Mouse (Mus musculus) telencephalon, adult 2 months (tissue): ENCODE results near the gene Zfp507.

Source experiments
- DNase-seq: peaks from one replicate; pipeline ENCODE4 v3.0.0-alpha.2; 2011; ENCODE audit warnings: low read depth, low spot score

The Zfp507 gene

GRCm38 (mm10) chr7:35738871-35739270 is 63.9 kb downstream of the Zfp507 start:
- DNase-seq = no peak

- no peak for DNase-seq
These were observed 69.3 kb downstream of the Zfp507 start for GRCm38 (mm10) chr7:35733313-35734050.

DNA sequence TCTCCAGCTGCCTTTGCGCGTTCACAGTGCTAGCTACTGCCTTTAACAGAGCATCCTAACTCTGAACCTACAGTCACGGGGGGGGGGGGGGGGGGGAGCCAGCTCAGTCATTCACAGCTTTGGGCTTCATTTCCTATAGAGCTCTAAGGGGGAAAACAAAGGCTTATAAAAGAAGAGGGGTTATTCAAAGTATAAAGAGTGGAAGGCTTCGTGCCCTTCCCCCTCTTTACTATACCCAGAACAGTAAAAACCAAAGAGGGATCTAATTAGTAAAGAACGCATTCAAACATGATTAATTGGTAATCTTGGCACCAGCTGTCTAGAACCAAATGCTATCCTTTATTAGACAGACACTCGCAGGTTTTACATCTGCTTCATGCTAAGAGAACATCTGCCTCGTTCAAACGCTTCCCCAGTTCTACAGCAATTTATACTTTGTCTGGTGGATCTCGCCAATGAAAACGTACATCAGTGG is 70.2 kb downstream of the Zfp507 start:
- no peak for DNase-seq

DNA sequence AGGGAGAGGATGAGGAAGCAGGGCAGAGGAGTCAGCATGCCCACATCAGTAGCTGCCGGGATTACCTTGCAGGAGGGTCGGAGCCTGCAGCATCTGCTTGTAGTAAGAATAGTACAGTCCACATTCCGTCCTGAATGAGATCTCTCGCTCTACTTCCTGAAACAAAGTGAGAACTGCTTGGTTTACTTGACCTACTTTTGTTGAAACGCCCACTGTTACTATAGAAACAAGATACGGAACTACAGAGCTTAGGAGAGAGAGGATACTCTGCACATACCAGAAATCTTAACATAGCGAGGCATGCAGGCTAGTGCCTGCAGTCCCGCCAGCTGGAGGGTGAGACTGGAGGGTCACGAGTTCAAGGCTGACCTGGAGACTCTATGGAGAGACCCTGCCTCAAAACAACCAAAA is 73.2 kb downstream of the Zfp507 start:
- DNase-seq = peak; percentile 81

DNA sequence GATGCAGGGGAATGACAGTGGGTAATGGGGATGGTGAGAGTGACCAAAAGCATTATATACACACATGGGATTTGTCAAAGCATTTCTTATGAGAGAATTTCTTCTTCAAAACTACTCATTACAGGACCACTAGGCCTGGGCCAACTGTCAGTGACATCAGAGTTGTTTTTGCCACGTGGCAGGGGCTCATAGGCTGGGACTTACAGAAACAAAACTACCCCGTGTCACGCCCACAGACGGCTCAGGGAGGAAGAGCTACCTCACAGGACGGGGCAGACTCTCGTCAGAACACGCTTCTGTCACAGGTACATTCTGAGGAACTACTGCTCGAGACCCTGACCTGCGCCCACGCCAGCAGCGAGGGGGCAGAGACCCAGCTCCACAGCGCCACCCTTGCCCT is 74.4 kb downstream of the Zfp507 start:
- no peak for DNase-seq

GRCm38 (mm10) chr7:35723035-35723434 is 79.8 kb downstream of the Zfp507 start:
- DNase-seq = no peak
